Mouse (Mus musculus) bone marrow, adult 2 months (tissue): ENCODE measurements around the gene Ap2b1.

Experiments used
- CTCF ChIP-seq: fragments of 200-500 bp; IDR thresholded peaks from 2 replicates; pipeline ENCODE4 v1.5.1; 2011; ENCODE audit warnings: low read length, control low read depth; ENCODE audit not compliant: control insufficient read depth, insufficient read depth
- POLR2A ChIP-seq: fragments of 200-500 bp; IDR thresholded peaks from 2 replicates; pipeline ENCODE4 v1.6.1; 2011; ENCODE audit warnings: low read depth, mild to moderate bottlenecking, control low read depth, low read length, borderline replicate concordance; ENCODE audit not compliant: control insufficient read depth

DNA sequence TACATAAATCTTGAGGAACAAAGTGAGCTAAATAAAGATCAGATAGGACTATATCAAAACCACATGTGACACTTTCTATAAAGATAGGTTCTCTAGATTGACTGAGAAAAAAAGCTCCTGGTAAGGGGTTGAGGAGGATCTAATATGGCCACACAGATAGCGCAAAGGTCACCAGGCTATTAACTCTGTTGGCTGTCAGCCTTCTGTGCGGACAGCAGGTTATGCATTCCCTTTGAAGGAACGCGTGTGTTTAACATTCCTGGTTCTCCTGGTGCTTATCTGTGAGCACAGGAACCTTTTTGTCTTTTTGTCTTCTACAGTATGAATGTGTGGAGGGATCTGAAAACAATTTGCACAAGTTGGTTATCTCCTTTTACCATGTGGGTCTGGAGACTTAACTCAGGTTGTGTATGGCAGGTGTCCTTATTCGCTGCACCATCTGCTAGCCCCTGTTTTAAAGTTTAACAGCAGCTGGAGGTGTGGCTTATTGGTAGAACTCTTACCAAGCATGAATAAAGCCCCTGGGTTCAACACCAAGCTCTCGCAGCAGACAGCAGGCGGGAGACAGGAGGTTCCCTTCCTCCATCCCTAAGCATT lies 81.0 kb downstream of the Ap2b1 start:
- TF ChIP-seq CTCF = no peak
- no peak for TF ChIP-seq POLR2A
